Mouse (Mus musculus): ENCODE measurements around the gene Trim40. TPM values are rescaled to one million over a fixed set of nuclear protein-coding genes. Genes with fewer than 3 reads are reported as not detected.

Trim40 gene
- polyA plus RNA-seq, 1 experiment from 2014 or later, result not detected

DNA sequence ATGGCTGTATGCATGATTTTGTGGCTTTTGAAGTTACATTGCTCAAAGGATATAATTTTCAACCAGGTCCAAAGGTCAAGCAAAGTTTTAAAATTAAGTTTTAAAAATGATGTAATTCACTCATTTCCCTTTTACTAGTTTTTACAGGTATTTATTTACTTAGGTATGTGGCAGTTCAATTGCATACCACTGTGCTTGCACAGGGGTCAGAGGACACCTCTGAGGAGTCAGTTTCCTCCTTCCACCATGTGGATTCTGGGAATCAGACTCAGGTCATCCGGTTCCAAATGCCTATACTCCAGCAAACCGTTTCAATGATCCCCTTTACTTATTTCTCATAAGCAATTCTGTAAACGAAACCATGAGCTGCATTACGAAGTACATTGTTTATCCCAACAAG lies 32.8 kb upstream of the Trim40 start:
- no peaks in the 10 kb centered on the region for H3K36me3 ChIP-seq (ENCODE audit: control insufficient read depth, insufficient read depth, low read length)
- no peak overlapping the region for H3K4me3 ChIP-seq (ENCODE audit: low read depth, low read length)
- 88% methylated on average over 4 of the region's 4 CpGs for WGBS
- no peak overlapping the region for H3K27ac ChIP-seq (ENCODE audit: low read depth, low read length)
- ATAC-seq, result no peak
- H3K27me3 ChIP-seq (replicated peaks; ENCODE audit: control insufficient read depth, insufficient read depth, low read length), result no peaks in the 10 kb centered on the region
- DNase-seq (ENCODE audit: low spot score), result no peak
- no peak overlapping the region for H3K9ac ChIP-seq (ENCODE audit: low read length)
- no peak overlapping the region for H3K4me2 ChIP-seq (ENCODE audit: low read length)
- H3K9me3 ChIP-seq (replicated peaks; ENCODE audit: control insufficient read depth, low read length), result no peaks in the 10 kb centered on the region
- no peaks in the 10 kb centered on the region for H3K4me1 ChIP-seq (ENCODE audit: control insufficient read depth, insufficient read depth, low read length)

DNA sequence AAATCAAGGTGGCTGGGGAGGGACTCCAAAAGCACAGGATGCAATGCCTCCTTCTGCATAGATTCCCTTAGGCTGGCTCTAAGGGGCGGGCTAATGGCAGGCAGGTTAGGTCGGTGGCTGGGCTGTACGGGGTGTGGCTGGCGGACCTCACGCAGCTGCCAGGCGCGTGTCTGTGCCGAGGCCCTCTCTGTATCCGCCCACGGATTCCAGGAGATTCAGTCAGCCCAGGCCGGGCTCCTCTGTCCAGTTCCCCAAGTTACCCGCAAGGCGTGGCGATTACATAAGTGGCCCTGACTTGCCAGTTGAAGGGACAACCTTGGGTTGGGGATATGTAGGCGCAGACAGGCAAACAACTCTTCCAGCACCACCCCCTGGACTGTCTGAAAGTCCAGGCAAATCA lies 30.3 kb upstream of the Trim40 start:
- Histone ChIP-seq H3K27me3 (replicated peaks; ENCODE audit: control insufficient read depth, insufficient read depth, low read length) (no peaks in the 10 kb centered on the region), H3K4me3 (ENCODE audit: low read depth, low read length) (no peak overlapping the region), H3K9me3 (replicated peaks; ENCODE audit: control insufficient read depth, low read length) (no peaks in the 10 kb centered on the region), H3K36me3 (ENCODE audit: control insufficient read depth, insufficient read depth, low read length) (no peaks in the 10 kb centered on the region), H3K27ac (ENCODE audit: low read depth, low read length) (no peak overlapping the region), H3K4me2 (ENCODE audit: low read length) (no peak overlapping the region), H3K4me1 (ENCODE audit: control insufficient read depth, insufficient read depth, low read length) (no peaks in the 10 kb centered on the region), H3K9ac (ENCODE audit: low read length) (no peak overlapping the region)
- ATAC-seq (no peak), DNase-seq (ENCODE audit: low spot score) (no peak)
- 57% methylated on average over 15 of the region's 15 CpGs for WGBS

GRCm38 (mm10) chr17:36915076-36915475 lies 25.2 kb upstream of the Trim40 start:
- Histone ChIP-seq H3K27ac (ENCODE audit: low read depth, low read length) (no peak overlapping the region), H3K36me3 (ENCODE audit: control insufficient read depth, insufficient read depth, low read length) (no peaks in the 10 kb centered on the region), H3K27me3 (replicated peaks; ENCODE audit: control insufficient read depth, insufficient read depth, low read length) (no peaks in the 10 kb centered on the region), H3K4me2 (ENCODE audit: low read length) (no peak overlapping the region), H3K4me3 (ENCODE audit: low read depth, low read length) (no peak overlapping the region), H3K4me1 (ENCODE audit: control insufficient read depth, insufficient read depth, low read length) (no peaks in the 10 kb centered on the region), H3K9me3 (replicated peaks; ENCODE audit: control insufficient read depth, low read length) (no peaks in the 10 kb centered on the region), H3K9ac (ENCODE audit: low read length) (no peak overlapping the region)
- WGBS, result 15% methylated on average over 9 of the region's 9 CpGs
- DNase-seq (ENCODE audit: low spot score) (peak; percentile 60), ATAC-seq (0 out of 2 replicates have a peak, but pooled peaks have one; percentile 32)

GRCm38 (mm10) chr17:36914108-36914507 lies 24.2 kb upstream of the Trim40 start:
- Histone ChIP-seq H3K27ac (ENCODE audit: low read depth, low read length) (no peak overlapping the region), H3K9me3 (replicated peaks; ENCODE audit: control insufficient read depth, low read length) (no peaks in the 10 kb centered on the region), H3K4me1 (ENCODE audit: control insufficient read depth, insufficient read depth, low read length) (no peaks in the 10 kb centered on the region), H3K27me3 (replicated peaks; ENCODE audit: control insufficient read depth, insufficient read depth, low read length) (no peaks in the 10 kb centered on the region), H3K4me2 (ENCODE audit: low read length) (no peak overlapping the region), H3K36me3 (ENCODE audit: control insufficient read depth, insufficient read depth, low read length) (no peaks in the 10 kb centered on the region), H3K4me3 (ENCODE audit: low read depth, low read length) (no peak overlapping the region), H3K9ac (ENCODE audit: low read length) (no peak overlapping the region)
- WGBS, result 18% methylated on average over 2 of the region's 2 CpGs
- 0 out of 2 replicates have a peak, but pooled peaks have one; percentile 34 for ATAC-seq
- DNase-seq (ENCODE audit: low spot score), result peak; percentile 88

DNA sequence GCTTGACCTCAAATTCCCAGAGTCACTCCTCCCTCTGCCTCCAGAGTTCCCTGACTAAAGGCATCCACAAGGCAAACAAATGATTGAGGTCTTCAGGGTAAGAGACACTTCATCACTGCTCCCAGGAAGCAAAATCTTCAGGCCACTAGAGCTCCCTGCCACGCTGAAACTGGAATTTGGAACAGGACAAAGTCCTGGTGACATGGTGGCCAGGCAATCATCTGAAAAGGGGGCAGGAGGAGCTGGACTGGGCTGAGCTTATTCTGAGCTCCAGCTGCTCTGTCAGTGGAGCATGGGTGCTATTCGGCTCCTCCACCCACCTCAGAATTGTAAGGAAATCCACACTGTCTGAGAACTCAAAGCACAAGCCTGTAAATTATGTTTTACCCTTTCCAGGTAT lies 22.1 kb upstream of the Trim40 start:
- H3K4me3 ChIP-seq (ENCODE audit: low read depth, low read length), result no peak overlapping the region
- 81% methylated on average over 2 of the region's 2 CpGs for WGBS
- no peak for ATAC-seq
- DNase-seq (ENCODE audit: low spot score), result no peak
- H3K9ac ChIP-seq (ENCODE audit: low read length), result no peak overlapping the region
- H3K4me1 ChIP-seq (ENCODE audit: control insufficient read depth, insufficient read depth, low read length), result no peaks in the 10 kb centered on the region
- H3K9me3 ChIP-seq (replicated peaks; ENCODE audit: control insufficient read depth, low read length), result no peaks in the 10 kb centered on the region
- H3K27ac ChIP-seq (ENCODE audit: low read depth, low read length), result no peak overlapping the region
- no peak overlapping the region for H3K4me2 ChIP-seq (ENCODE audit: low read length)
- no peaks in the 10 kb centered on the region for H3K27me3 ChIP-seq (replicated peaks; ENCODE audit: control insufficient read depth, insufficient read depth, low read length)
- H3K36me3 ChIP-seq (ENCODE audit: control insufficient read depth, insufficient read depth, low read length), result no peaks in the 10 kb centered on the region

GRCm38 (mm10) chr17:36909802-36910201 lies 19.9 kb upstream of the Trim40 start:
- no peak overlapping the region for H3K4me2 ChIP-seq (ENCODE audit: low read length)
- ATAC-seq (no peak), DNase-seq (ENCODE audit: low spot score) (no peak)
- no peaks in the 10 kb centered on the region for H3K9me3 ChIP-seq (replicated peaks; ENCODE audit: control insufficient read depth, low read length)
- no peaks in the 10 kb centered on the region for H3K36me3 ChIP-seq (ENCODE audit: control insufficient read depth, insufficient read depth, low read length)
- H3K9ac ChIP-seq (ENCODE audit: low read length), result no peak overlapping the region
- H3K27ac ChIP-seq (ENCODE audit: low read depth, low read length), result no peak overlapping the region
- no peaks in the 10 kb centered on the region for H3K4me1 ChIP-seq (ENCODE audit: control insufficient read depth, insufficient read depth, low read length)
- H3K4me3 ChIP-seq (ENCODE audit: low read depth, low read length), result no peak overlapping the region
- no peaks in the 10 kb centered on the region for H3K27me3 ChIP-seq (replicated peaks; ENCODE audit: control insufficient read depth, insufficient read depth, low read length)
- 63% methylated on average over 4 of the region's 4 CpGs for WGBS

GRCm38 (mm10) chr17:36908235-36908634 lies 18.3 kb upstream of the Trim40 start:
- Histone ChIP-seq H3K4me3 (ENCODE audit: low read depth, low read length) (no peak overlapping the region), H3K4me2 (ENCODE audit: low read length) (no peak overlapping the region), H3K27ac (ENCODE audit: low read depth, low read length) (no peak overlapping the region), H3K27me3 (replicated peaks; ENCODE audit: control insufficient read depth, insufficient read depth, low read length) (no peaks in the 10 kb centered on the region), H3K9me3 (replicated peaks; ENCODE audit: control insufficient read depth, low read length) (no peaks in the 10 kb centered on the region), H3K36me3 (ENCODE audit: control insufficient read depth, insufficient read depth, low read length) (no peaks in the 10 kb centered on the region), H3K9ac (ENCODE audit: low read length) (no peak overlapping the region), H3K4me1 (ENCODE audit: control insufficient read depth, insufficient read depth, low read length) (no peaks in the 10 kb centered on the region)
- ATAC-seq, result no peak
- WGBS, result 40% methylated on average over 1 of the region's 1 CpGs
- DNase-seq (ENCODE audit: low spot score), result no peak

DNA sequence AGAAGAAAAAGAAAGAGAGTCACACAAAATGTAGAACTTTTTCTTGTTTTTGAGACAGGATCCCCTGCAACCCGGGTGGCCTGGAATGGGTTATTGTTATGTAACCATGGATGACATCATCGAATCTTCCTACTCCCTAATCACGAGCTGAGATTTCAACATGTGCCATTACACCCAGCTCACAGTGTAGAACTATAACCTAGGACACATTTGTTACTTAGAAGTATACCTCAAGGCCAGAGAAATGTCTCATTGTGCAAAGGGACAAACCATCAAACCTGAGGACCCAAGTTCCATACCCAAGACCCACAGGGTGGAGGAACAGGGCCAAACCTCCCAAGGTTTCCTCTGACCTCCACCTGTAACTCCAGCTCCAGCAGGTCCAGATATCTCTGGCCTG lies 13.7 kb upstream of the Trim40 start:
- DNase-seq (ENCODE audit: low spot score), result no peak
- no peak overlapping the region for H3K4me2 ChIP-seq (ENCODE audit: low read length)
- no peak overlapping the region for H3K9ac ChIP-seq (ENCODE audit: low read length)
- H3K27ac ChIP-seq (ENCODE audit: low read depth, low read length), result no peak overlapping the region
- ATAC-seq, result no peak
- no peak overlapping the region for H3K4me3 ChIP-seq (ENCODE audit: low read depth, low read length)
- WGBS, result 71% methylated on average over 3 of the region's 3 CpGs
- no peaks in the 10 kb centered on the region for H3K36me3 ChIP-seq (ENCODE audit: control insufficient read depth, insufficient read depth, low read length)
- H3K9me3 ChIP-seq (replicated peaks; ENCODE audit: control insufficient read depth, low read length), result no peaks in the 10 kb centered on the region
- H3K4me1 ChIP-seq (ENCODE audit: control insufficient read depth, insufficient read depth, low read length), result no peaks in the 10 kb centered on the region
- H3K27me3 ChIP-seq (replicated peaks; ENCODE audit: control insufficient read depth, insufficient read depth, low read length), result no peaks in the 10 kb centered on the region

- H3K36me3 ChIP-seq (ENCODE audit: control insufficient read depth, insufficient read depth, low read length), result no peaks in the 10 kb centered on the region
- ATAC-seq, result no peak
- no peaks in the 10 kb centered on the region for H3K4me1 ChIP-seq (ENCODE audit: control insufficient read depth, insufficient read depth, low read length)
- WGBS, result 32% methylated on average over 1 of the region's 1 CpGs
- DNase-seq (ENCODE audit: low spot score), result peak; percentile 15
- H3K9ac ChIP-seq (ENCODE audit: low read length), result no peak overlapping the region
- H3K4me3 ChIP-seq (ENCODE audit: low read depth, low read length), result no peak overlapping the region
- no peaks in the 10 kb centered on the region for H3K27me3 ChIP-seq (replicated peaks; ENCODE audit: control insufficient read depth, insufficient read depth, low read length)
- no peaks in the 10 kb centered on the region for H3K9me3 ChIP-seq (replicated peaks; ENCODE audit: control insufficient read depth, low read length)
- no peak overlapping the region for H3K27ac ChIP-seq (ENCODE audit: low read depth, low read length)
- no peak overlapping the region for H3K4me2 ChIP-seq (ENCODE audit: low read length)
Observed at GRCm38 (mm10) chr17:36900691-36901090, 10.8 kb upstream of the Trim40 start.
